In genomic region chr3:30969104-30969581, GRCm38 (mm10) we compare ENCODE assay signal across 8 mouse cellular contexts. TPM values are rescaled to one million over a fixed set of nuclear protein-coding genes. Genes with fewer than 3 reads are reported as not detected.
DNase-seq lines count a peak whose midpoint lies in the region; ATAC-seq and TF ChIP-seq lines count a peak whose summit lies in the region.

Gene Phc3 (minus strand): TSS chr3:30969415.

- WGBS in forebrain, embryonic 16.5 days = 0% methylated on average over 28 of the region's 34 CpGs
- under 1% methylated on average over 33 of the region's 34 CpGs for WGBS in lung, embryonic 15.5 days

- no peaks in the 10 kb centered on the region for H3K27me3 ChIP-seq in forebrain, embryonic 16.5 days (replicated peaks; ENCODE audit: control insufficient read depth, insufficient read depth, low read length)
- H3K27me3 ChIP-seq in lung, embryonic 15.5 days = no peaks in the 10 kb centered on the region

- in situ Hi-C loops in ES-E14 (cut with MboI; ENCODE audit: low sequenced_read_pairs in 2 of 2, unreplicated experiment in 2 of 2) = loop anchor here in 1 of 2 experiments (25.0 kb wide), 1 partner anchor 382 kb away; the partner anchor contains the start of gene Actrt3

- H3K4me2 ChIP-seq in forebrain, embryonic 16.5 days (ENCODE audit: low read length) = peak within 1 kb of the TSS; percentile 76
- peak within 1 kb of the TSS; percentile 71 for H3K4me2 ChIP-seq in lung, embryonic 15.5 days

- H3K9me3 ChIP-seq in ES-E14 (ENCODE audit: control insufficient read depth, insufficient read depth, low read depth, low read length) = no peaks in the 10 kb centered on the region
- no peaks in the 10 kb centered on the region for H3K9me3 ChIP-seq in forebrain, embryonic 16.5 days (ENCODE audit: control insufficient read depth, low read length)
- no peaks in the 10 kb centered on the region for H3K9me3 ChIP-seq in lung, embryonic 15.5 days

- no peak within 1 kb of the TSS for H3K27ac ChIP-seq in ES-E14 (ENCODE audit: insufficient read depth, low read depth, low read length, poor library complexity, severe bottlenecking)
- H3K27ac ChIP-seq in forebrain, embryonic 16.5 days (ENCODE audit: low read length) = peak within 1 kb of the TSS; percentile 93
- H3K27ac ChIP-seq in lung, embryonic 15.5 days = peak within 1 kb of the TSS; percentile 92

- intact Hi-C loops in heart, postnatal 36 days (cut with DNase I) = loop anchor here (5.0 kb wide), 3 partner anchors 112 to 367 kb away; partner anchors contain the start of genes Gpr160, Mynn and Sec62

- peak within 1 kb of the TSS; percentile 96 to 100 for H3K4me3 ChIP-seq in ES-E14 (ENCODE audit: insufficient read depth in 1 of 2, low read depth in 1 of 2, low read length in 2 of 2, poor library complexity in 1 of 2, severe bottlenecking in 1 of 2)
- H3K4me3 ChIP-seq in forebrain, embryonic 16.5 days (replicated peaks; ENCODE audit: low read length) = peak within 1 kb of the TSS; percentile 96
- H3K4me3 ChIP-seq in lung, embryonic 15.5 days = peak within 1 kb of the TSS; percentile 99

- H3K4me1 ChIP-seq in ES-E14 (ENCODE audit: control insufficient read depth in 2 of 2, insufficient read depth in 2 of 2, low read length in 2 of 2, poor library complexity in 1 of 2) = peaks cover 0 to 2% of the 10 kb centered on the region in 2 experiments; a peak in 2 of 4 replicates
- H3K4me1 ChIP-seq in forebrain, embryonic 16.5 days (replicated peaks; ENCODE audit: control insufficient read depth, insufficient read depth, low read length) = peaks cover 10% of the 10 kb centered on the region
- peaks cover 13% of the 10 kb centered on the region for H3K4me1 ChIP-seq in lung, embryonic 15.5 days

- peak; percentile 98 for DNase-seq in ES-E14 (ENCODE audit: low read depth, low spot score)
- DNase-seq in cerebellum, adult 11-12 months = peak; percentile 91
- peak; percentile 89 to 92 for DNase-seq in heart, postnatal 36 days
- peak; percentile 90 to 91 for DNase-seq in layer of hippocampus, adult 8-10 months (ENCODE audit: low spot score in 2 of 2)
- peak; percentile 87 for DNase-seq in ovary, adult 18-20 months (ENCODE audit: low spot score)
- DNase-seq in thymus, postnatal 0 days (ENCODE audit: low spot score) = peak; percentile 97

- H3K9ac ChIP-seq in ES-E14 (ENCODE audit: insufficient read depth, low read depth, low read length, poor library complexity, severe bottlenecking) = peak within 1 kb of the TSS; percentile 96
- H3K9ac ChIP-seq in forebrain, embryonic 16.5 days (replicated peaks; ENCODE audit: low read depth, low read length) = peak within 1 kb of the TSS; percentile 87
- H3K9ac ChIP-seq in lung, embryonic 15.5 days = peak within 1 kb of the TSS; percentile 92

- ATAC-seq in forebrain, embryonic 16.5 days = peak; percentile 96
- peak; percentile 91 for ATAC-seq in lung, embryonic 15.5 days (ENCODE audit: borderline replicate concordance, extremely low read depth, low FRiP score, low TSS enrichment)

- H3K36me3 ChIP-seq in ES-E14 (ENCODE audit: control insufficient read depth, insufficient read depth, low read length, poor library complexity, severe bottlenecking) = no peaks in the 10 kb centered on the region; the same call in 1 of the 2 replicates
- no peaks in the 10 kb centered on the region for H3K36me3 ChIP-seq in forebrain, embryonic 16.5 days (ENCODE audit: control insufficient read depth, insufficient read depth)
- peaks cover 17% of the 10 kb centered on the region for H3K36me3 ChIP-seq in lung, embryonic 15.5 days

TF ChIP-seq in ES-E14, 5 proteins besides CTCF, POLR2A, EP300 and RAD21:
- no peak for TF ChIP-seq CHD2 (IDR thresholded peaks at IDR 0.05; ENCODE audit: low read depth, low read length)
- peak; percentile 72; the same call in 1 of the 2 replicates for TF ChIP-seq HCFC1 (IDR thresholded peaks at IDR 0.05; ENCODE audit: borderline replicate concordance, insufficient read depth, low read length)

RNA-seq across cellular contexts. Expression of gene Phc3, which starts in this region (rescaled TPM):
- total RNA-seq in ES-E14 (2012; rRNA removed) = 7.1 and 7.9 TPM in 2 replicates
- polyA plus RNA-seq in forebrain, embryonic 16.5 days (2015; fragmentation: Nextera tagmentation; extraction: Ambion mirVana) = 7.5 and 8.5 TPM in 2 replicates
- 10 to 100 TPM; 15.9 to 19.1 TPM for total RNA-seq in heart, postnatal 36 days (2021)
- total RNA-seq in layer of hippocampus, adult 8-10 months (2022) = 10 to 100 TPM; 38.8 to 48.7 (median 45.4) TPM
- polyA plus RNA-seq in lung, embryonic 15.5 days (2015; fragmentation: Nextera tagmentation; extraction: Ambion mirVana) = 6.1 and 7.3 TPM in 2 replicates
- polyA plus RNA-seq in thymus, postnatal 0 days (2015; fragmentation: Nextera tagmentation; extraction: Ambion mirVana) = 4.0 and 5.3 TPM in 2 replicates
